Mouse (Mus musculus) forebrain, embryonic 12.5 days (tissue): ENCODE results near the gene Lrrc28. TPM values are rescaled to one million over a fixed set of nuclear protein-coding genes. Genes with fewer than 3 reads are reported as not detected.

Experiments
- ATAC-seq: fragments of 200-750 bp; cut with Nextera tagmentation; 2 replicates; pipeline ENCODE4 v1.8.0; 2017; ENCODE audit warnings: moderate TSS enrichment; ENCODE audit not compliant: low FRiP score
- H3K27ac ChIP-seq: fragments of 300-500 bp; sonication (generic); 2 replicates; pipeline ENCODE4 v1.5.1; 2016; ENCODE audit warnings: mild to moderate bottlenecking
- H3K27me3 ChIP-seq: fragments of 300-500 bp; sonication (generic); 2 replicates; pipeline ENCODE4 v1.6.1; 2016; ENCODE audit warnings: mild to moderate bottlenecking
- H3K36me3 ChIP-seq: fragments of 300-500 bp; sonication (generic); replicated peaks from 2 replicates; pipeline ENCODE4 v1.6.1; 2016; ENCODE audit warnings: mild to moderate bottlenecking
- H3K4me1 ChIP-seq: fragments of 300-500 bp; sonication (generic); 2 replicates; pipeline ENCODE4 v1.6.1; 2016
- H3K4me2 ChIP-seq: fragments of 300-500 bp; sonication (generic); 2 replicates; pipeline ENCODE4 v1.6.1; 2016; ENCODE audit warnings: mild to moderate bottlenecking, moderate library complexity
- H3K4me3 ChIP-seq: fragments of 300-500 bp; sonication (generic); replicated peaks from 2 replicates; pipeline ENCODE4 v1.5.1; 2016; ENCODE audit warnings: mild to moderate bottlenecking
- H3K9ac ChIP-seq: fragments of 300-500 bp; sonication (generic); 2 replicates; pipeline ENCODE4 v1.6.1; 2016; ENCODE audit warnings: mild to moderate bottlenecking
- H3K9me3 ChIP-seq: fragments of 300-500 bp; sonication (generic); 2 replicates; pipeline ENCODE4 v1.6.1; 2016
- WGBS: fragments of 180-500 bp; shearing (Covaris S2); methylation state at CpG from one replicate; pipeline ENCODE4 v1.1.7; 2016; 5-methylcytosine and 5-hydroxymethylcytosine counted together
- polyA plus RNA-seq: library from polyadenylated mRNA; unstranded; fragments of >200 nt; fragmentation: Nextera tagmentation; extraction: Ambion mirVana; gene quantifications from 2 replicates; pipeline ENCODE4 v1.2.1, GENCODE M21; 2016

Gene Lrrc28
- polyA plus RNA-seq, 1 experiment from 2014 or later = 30.0 TPM

GRCm38 (mm10) chr7:67613795-67614463 is 31.1 kb downstream of the Lrrc28 start:
- Histone ChIP-seq H3K4me2 (0 out of 2 replicates have a peak overlapping the region, but pooled peaks have one; percentile 4), H3K9me3 (no peaks in the 10 kb centered on the region), H3K27me3 (no peaks in the 10 kb centered on the region; the same call in 1 of the 2 replicates), H3K36me3 (no peaks in the 10 kb centered on the region; the same call in 1 of the 2 replicates), H3K27ac (0 out of 2 replicates have a peak overlapping the region, but pooled peaks have one; percentile 32), H3K4me1 (peaks cover 16% of the 10 kb centered on the region), H3K4me3 (no peak overlapping the region), H3K9ac (no peak overlapping the region)
- 0 out of 2 replicates have a peak, but pooled peaks have one; percentile 51 for ATAC-seq
- 35% methylated on average over 10 of the region's 10 CpGs for WGBS

GRCm38 (mm10) chr7:67608348-67609024 is 36.6 kb downstream of the Lrrc28 start:
- Histone ChIP-seq H3K9me3 (no peaks in the 10 kb centered on the region), H3K9ac (no peak overlapping the region; the same call in 1 of the 2 replicates), H3K27me3 (peaks cover 4% of the 10 kb centered on the region), H3K4me1 (peaks cover 17% of the 10 kb centered on the region), H3K27ac (peak overlapping the region; percentile 63; the same call in 1 of the 2 replicates), H3K4me2 (peak overlapping the region; percentile 3; the same call in 1 of the 2 replicates), H3K4me3 (no peak overlapping the region), H3K36me3 (no peaks in the 10 kb centered on the region)
- ATAC-seq = no peak
- WGBS = 32% methylated on average over 4 of the region's 4 CpGs

- H3K4me2 ChIP-seq = peak overlapping the region; percentile 3; the same call in 1 of the 2 replicates
- H3K36me3 ChIP-seq = no peaks in the 10 kb centered on the region
- peak; percentile 73; the same call in 1 of the 2 replicates for ATAC-seq
- H3K4me1 ChIP-seq = peaks cover 13% of the 10 kb centered on the region
- no peaks in the 10 kb centered on the region for H3K9me3 ChIP-seq
- 27% methylated on average over 5 of the region's 5 CpGs for WGBS
- H3K27ac ChIP-seq = peak overlapping the region; percentile 63
- H3K9ac ChIP-seq = no peak overlapping the region; the same call in 1 of the 2 replicates
- H3K4me3 ChIP-seq = no peak overlapping the region
- peaks cover 4% of the 10 kb centered on the region for H3K27me3 ChIP-seq
These were observed 37.3 kb downstream of the Lrrc28 start for GRCm38 (mm10) chr7:67607669-67608347.

- Histone ChIP-seq H3K4me2 (no peak overlapping the region), H3K4me1 (peaks cover 13% of the 10 kb centered on the region), H3K27ac (no peak overlapping the region), H3K36me3 (no peaks in the 10 kb centered on the region), H3K9ac (no peak overlapping the region), H3K27me3 (peaks cover 4% of the 10 kb centered on the region), H3K4me3 (no peak overlapping the region), H3K9me3 (no peaks in the 10 kb centered on the region)
- 82% methylated on average over 1 of the region's 1 CpGs for WGBS
- ATAC-seq = no peak
These were observed 38.8 kb downstream of the Lrrc28 start for GRCm38 (mm10) chr7:67606250-67606649.

GRCm38 (mm10) chr7:67605114-67605513 is 40.0 kb downstream of the Lrrc28 start:
- Histone ChIP-seq H3K4me3 (no peak overlapping the region), H3K4me2 (no peak overlapping the region), H3K4me1 (peaks cover 13% of the 10 kb centered on the region), H3K27me3 (peaks cover 4% of the 10 kb centered on the region), H3K9ac (no peak overlapping the region), H3K9me3 (no peaks in the 10 kb centered on the region), H3K27ac (no peak overlapping the region), H3K36me3 (no peaks in the 10 kb centered on the region)
- 84% methylated on average over 6 of the region's 6 CpGs for WGBS
- no peak for ATAC-seq

- 69% methylated on average over 3 of the region's 3 CpGs for WGBS
- Histone ChIP-seq H3K4me1 (no peaks in the 10 kb centered on the region), H3K4me2 (no peak overlapping the region), H3K27ac (no peak overlapping the region), H3K9ac (no peak overlapping the region), H3K4me3 (no peak overlapping the region), H3K9me3 (no peaks in the 10 kb centered on the region), H3K27me3 (no peaks in the 10 kb centered on the region), H3K36me3 (no peaks in the 10 kb centered on the region)
- ATAC-seq = no peak
These were observed 47.0 kb downstream of the Lrrc28 start for GRCm38 (mm10) chr7:67598050-67598449.

- 75% methylated on average over 1 of the region's 1 CpGs for WGBS
- Histone ChIP-seq H3K9me3 (no peaks in the 10 kb centered on the region), H3K9ac (no peak overlapping the region), H3K36me3 (no peaks in the 10 kb centered on the region), H3K4me2 (no peak overlapping the region), H3K4me3 (no peak overlapping the region), H3K27ac (no peak overlapping the region), H3K27me3 (no peaks in the 10 kb centered on the region), H3K4me1 (no peaks in the 10 kb centered on the region)
- no peak for ATAC-seq
These were observed 48.1 kb downstream of the Lrrc28 start for GRCm38 (mm10) chr7:67596961-67597360.

GRCm38 (mm10) chr7:67596322-67596721 is 48.7 kb downstream of the Lrrc28 start:
- no peaks in the 10 kb centered on the region for H3K27me3 ChIP-seq
- 95% methylated on average over 1 of the region's 1 CpGs for WGBS
- H3K4me3 ChIP-seq = no peak overlapping the region
- no peak overlapping the region for H3K9ac ChIP-seq
- no peak for ATAC-seq
- no peak overlapping the region for H3K4me2 ChIP-seq
- H3K4me1 ChIP-seq = no peaks in the 10 kb centered on the region
- no peaks in the 10 kb centered on the region for H3K36me3 ChIP-seq
- H3K27ac ChIP-seq = no peak overlapping the region
- no peaks in the 10 kb centered on the region for H3K9me3 ChIP-seq

GRCm38 (mm10) chr7:67593902-67594301 is 51.2 kb downstream of the Lrrc28 start:
- 89% methylated on average over 6 of the region's 6 CpGs for WGBS
- H3K27ac ChIP-seq = no peak overlapping the region
- H3K27me3 ChIP-seq = no peaks in the 10 kb centered on the region

GRCm38 (mm10) chr7:67592670-67593069 is 52.4 kb downstream of the Lrrc28 start:
- ATAC-seq = no peak
- Histone ChIP-seq H3K4me2 (no peak overlapping the region), H3K4me3 (no peak overlapping the region), H3K4me1 (peaks cover 4% of the 10 kb centered on the region), H3K27me3 (no peaks in the 10 kb centered on the region), H3K9me3 (no peaks in the 10 kb centered on the region), H3K27ac (no peak overlapping the region), H3K9ac (no peak overlapping the region), H3K36me3 (no peaks in the 10 kb centered on the region)
- 87% methylated on average over 6 of the region's 6 CpGs for WGBS

More at GRCm38 (mm10) chr7:67593902-67594301, 51.2 kb downstream of the Lrrc28 start:
- no peak for ATAC-seq
- H3K4me2 ChIP-seq = no peak overlapping the region
- H3K4me1 ChIP-seq = peaks cover under 1% of the 10 kb centered on the region
- no peak overlapping the region for H3K9ac ChIP-seq
- no peaks in the 10 kb centered on the region for H3K36me3 ChIP-seq
- H3K9me3 ChIP-seq = no peaks in the 10 kb centered on the region
- H3K4me3 ChIP-seq = no peak overlapping the region

- no peak overlapping the region for H3K27ac ChIP-seq
- no peak for ATAC-seq
- no peaks in the 10 kb centered on the region for H3K9me3 ChIP-seq
- H3K9ac ChIP-seq = no peak overlapping the region
- peaks cover 4% of the 10 kb centered on the region for H3K4me1 ChIP-seq
- 50% methylated on average over 6 of the region's 6 CpGs for WGBS
- H3K36me3 ChIP-seq = no peaks in the 10 kb centered on the region
- no peak overlapping the region for H3K4me2 ChIP-seq
- H3K4me3 ChIP-seq = no peak overlapping the region
- no peaks in the 10 kb centered on the region for H3K27me3 ChIP-seq
These were observed 56.3 kb downstream of the Lrrc28 start for GRCm38 (mm10) chr7:67588743-67589142.

- Histone ChIP-seq H3K27me3 (no peaks in the 10 kb centered on the region), H3K27ac (no peak overlapping the region), H3K9ac (no peak overlapping the region), H3K4me1 (peaks cover 4% of the 10 kb centered on the region), H3K9me3 (no peaks in the 10 kb centered on the region), H3K4me3 (no peak overlapping the region), H3K36me3 (no peaks in the 10 kb centered on the region), H3K4me2 (no peak overlapping the region)
- WGBS = 68% methylated on average over 4 of the region's 5 CpGs
- no peak for ATAC-seq
These were observed 58.6 kb downstream of the Lrrc28 start for GRCm38 (mm10) chr7:67586479-67586878.
